Mouse (Mus musculus): ENCODE data around the gene Hpd.

GRCm38 (mm10) chr5:123170365-123170764 is 12.2 kb downstream of the Hpd start:
- TF ChIP-seq POLR2A (IDR thresholded peaks at IDR 0.05; ENCODE audit: insufficient read depth, low read depth, low read length) (no peak), CTCF (IDR thresholded peaks at IDR 0.05) (no peak)
